In the genomic region with DNA sequence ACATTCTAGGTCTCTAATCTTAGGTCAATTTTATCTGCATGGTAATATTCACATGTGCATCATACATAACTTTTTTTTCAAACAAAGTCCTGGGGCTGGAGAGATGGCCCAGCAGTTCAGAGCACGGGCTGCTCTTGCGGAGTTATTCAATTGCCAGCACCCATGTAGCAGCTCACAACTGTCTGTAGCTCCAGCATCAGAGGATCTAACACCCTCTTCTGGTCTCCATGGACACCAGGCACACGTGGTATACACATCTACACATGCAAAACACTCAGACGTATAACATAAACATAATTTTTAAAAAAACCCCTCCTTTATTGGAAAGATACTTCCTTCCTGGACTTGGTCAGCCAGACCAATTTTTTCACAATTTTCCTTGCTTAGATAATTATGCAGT, we compare ENCODE assay signal across 23 mouse cellular contexts. TPM values are rescaled to one million over a fixed set of nuclear protein-coding genes. Genes with fewer than 3 reads are reported as not detected.
DNase-seq lines count a peak whose midpoint lies in the region; ATAC-seq and TF ChIP-seq lines count a peak whose summit lies in the region.
"Had no signal": no experiment of that assay in that cellular context is flagged by ENCODE, and none has a peak within 500 bp of the region (broad histone marks: within the 10 kb centered on the region; RNA-seq: fewer than 3 reads in every experiment).

No protein-coding gene starts in this region.

- no peak for TF ChIP-seq CTCF in forebrain, postnatal 0 days (IDR thresholded peaks at IDR 0.05; ENCODE audit: low read depth)
- TF ChIP-seq CTCF in lung, embryonic 14.5 days (IDR thresholded peaks at IDR 0.05; ENCODE audit: low read depth), result no peak

- H3K9me3 ChIP-seq in forebrain, postnatal 0 days (ENCODE audit: low read length), result no peaks in the 10 kb centered on the region; the same call in 1 of the 2 replicates
- H3K9me3 ChIP-seq in forebrain, embryonic 10.5 days, result peaks cover 8% of the 10 kb centered on the region; the same call in 1 of the 2 replicates
- H3K9me3 ChIP-seq in lung, embryonic 14.5 days (ENCODE audit: low read depth, low read length), result no peaks in the 10 kb centered on the region
- H3K9me3 ChIP-seq in hindbrain, embryonic 11.5 days (ENCODE audit: control insufficient read depth, low read length), result no peaks in the 10 kb centered on the region
- H3K9me3 ChIP-seq: G1E had no signal

- DNase-seq in forebrain, postnatal 0 days, result no peak
- no peak for DNase-seq in forebrain, embryonic 10.5 days (ENCODE audit: extremely low spot score, low spot score)
- no peak for DNase-seq in lung, embryonic 14.5 days
- no peak for DNase-seq in lung, postnatal 25 days (ENCODE audit: low spot score)
- DNase-seq in brain, adult 2 months (ENCODE audit: low read depth, low spot score), result peak; percentile 54
- DNase-seq in splenic B cell, adult 2 months (ENCODE audit: low read depth, low spot score), result peak; percentile 48
- no peak for DNase-seq in hindbrain, embryonic 11.5 days (ENCODE audit: low spot score)
- DNase-seq in kidney, postnatal 25 days, result no peak
- DNase-seq: adrenal gland, adult 2 months; adrenal gland, adult 8-10 months; adrenal gland, postnatal 10 days; adrenal gland, postnatal 14 days; adrenal gland, postnatal 25 days; adrenal gland, postnatal 36 days; B cell, adult 2 months; cerebellum, adult 11 months; cerebellum, adult 11-12 months; cerebellum, adult 18-20 months had no signal

- 0 out of 2 replicates have a peak, but pooled peaks have one; percentile 50 for ATAC-seq in forebrain, postnatal 0 days
- peak; percentile 63; the same call in 1 of the 2 replicates for ATAC-seq in lung, embryonic 14.5 days (ENCODE audit: insufficient read depth)
- no peak for ATAC-seq in hindbrain, embryonic 11.5 days (ENCODE audit: low FRiP score)
- ATAC-seq: activated CD4-positive, CD25-positive, alpha-beta regulatory T cell, adult 4 months; CD4-positive, CD25-positive, alpha-beta regulatory T cell, adult 4 months; Patski had no signal

- H3K4me1 ChIP-seq in forebrain, postnatal 0 days (ENCODE audit: insufficient read depth), result no peaks in the 10 kb centered on the region
- 0 out of 2 replicates have a peak, but pooled peaks cover 4% of the 10 kb centered on the region for H3K4me1 ChIP-seq in forebrain, embryonic 10.5 days
- no peaks in the 10 kb centered on the region for H3K4me1 ChIP-seq in lung, embryonic 14.5 days (ENCODE audit: insufficient read depth)
- H3K4me1 ChIP-seq in hindbrain, embryonic 11.5 days (replicated peaks; ENCODE audit: control insufficient read depth, insufficient read depth, low read length), result no peaks in the 10 kb centered on the region

- no peak overlapping the region for H3K4me3 ChIP-seq in forebrain, postnatal 0 days (ENCODE audit: low read depth, low read length)
- H3K4me3 ChIP-seq in forebrain, embryonic 10.5 days, result no peak overlapping the region
- no peak overlapping the region for H3K4me3 ChIP-seq in lung, embryonic 14.5 days (ENCODE audit: low read depth, low read length)
- no peak overlapping the region for H3K4me3 ChIP-seq in hindbrain, embryonic 11.5 days (ENCODE audit: low read depth, low read length)

- 60% methylated on average over 4 of the region's 4 CpGs for WGBS in forebrain, postnatal 0 days
- 85% methylated on average over 4 of the region's 4 CpGs for WGBS in forebrain, embryonic 10.5 days
- WGBS in lung, embryonic 14.5 days, result 44% methylated on average over 4 of the region's 4 CpGs
- 85% methylated on average over 4 of the region's 4 CpGs for WGBS in hindbrain, embryonic 11.5 days

- no peak overlapping the region for H3K4me2 ChIP-seq in forebrain, postnatal 0 days (ENCODE audit: low read depth)
- H3K4me2 ChIP-seq in lung, embryonic 14.5 days, result no peak overlapping the region
- no peak overlapping the region for H3K4me2 ChIP-seq in hindbrain, embryonic 11.5 days (replicated peaks; ENCODE audit: low read depth, low read length)

- H3K27ac ChIP-seq in forebrain, postnatal 0 days (ENCODE audit: low read depth, low read length), result no peak overlapping the region
- H3K27ac ChIP-seq in forebrain, embryonic 10.5 days, result no peak overlapping the region
- H3K27ac ChIP-seq in lung, embryonic 14.5 days (ENCODE audit: low read depth), result no peak overlapping the region
- H3K27ac ChIP-seq in hindbrain, embryonic 11.5 days (ENCODE audit: low read depth, low read length), result no peak overlapping the region

- no peak overlapping the region for H3K9ac ChIP-seq in forebrain, postnatal 0 days
- no peak overlapping the region for H3K9ac ChIP-seq in lung, embryonic 14.5 days
- H3K9ac ChIP-seq in hindbrain, embryonic 11.5 days (ENCODE audit: low read depth, low read length), result no peak overlapping the region

- H3K27me3 ChIP-seq in forebrain, postnatal 0 days (ENCODE audit: insufficient read depth, low read length), result no peaks in the 10 kb centered on the region
- H3K27me3 ChIP-seq in forebrain, embryonic 10.5 days (ENCODE audit: poor library complexity, severe bottlenecking), result no peaks in the 10 kb centered on the region
- no peaks in the 10 kb centered on the region for H3K27me3 ChIP-seq in lung, embryonic 14.5 days (ENCODE audit: insufficient read depth, low read length)
- no peaks in the 10 kb centered on the region for H3K27me3 ChIP-seq in splenic B cell, adult 2 months (ENCODE audit: control insufficient read depth, insufficient read depth, low read length, poor library complexity, severe bottlenecking)
- H3K27me3 ChIP-seq in hindbrain, embryonic 11.5 days (ENCODE audit: control insufficient read depth, insufficient read depth, low read length), result no peaks in the 10 kb centered on the region
- H3K27me3 ChIP-seq: CH12.LX, Patski had no signal

- H3K36me3 ChIP-seq in forebrain, postnatal 0 days (ENCODE audit: insufficient read depth), result peaks cover 6% of the 10 kb centered on the region; the same call in 1 of the 2 replicates
- H3K36me3 ChIP-seq in forebrain, embryonic 10.5 days (replicated peaks), result no peaks in the 10 kb centered on the region; the same call in 1 of the 2 replicates
- 0 out of 2 replicates have a peak, but pooled peaks cover 7% of the 10 kb centered on the region for H3K36me3 ChIP-seq in lung, embryonic 14.5 days (ENCODE audit: insufficient read depth)
- H3K36me3 ChIP-seq in splenic B cell, adult 2 months (ENCODE audit: control insufficient read depth, insufficient read depth, low read length, poor library complexity, severe bottlenecking), result peaks cover 3% of the 10 kb centered on the region; the same call in 1 of the 2 replicates
- H3K36me3 ChIP-seq in hindbrain, embryonic 11.5 days (ENCODE audit: control insufficient read depth, insufficient read depth, low read length), result no peaks in the 10 kb centered on the region
- H3K36me3 ChIP-seq: G1E had no signal

RNA-seq across cellular contexts. Expression of a gene that starts 28.3 kb away (rescaled TPM):
- total RNA-seq in forebrain, postnatal 0 days (2014; rRNA removed), result 0.23 and 0.62 TPM in 2 replicates
- 0.03 and 0.17 TPM in 2 replicates for polyA plus RNA-seq in forebrain, postnatal 0 days (2015; fragmentation: Nextera tagmentation; extraction: Ambion mirVana)
- polyA plus RNA-seq in forebrain, embryonic 10.5 days (2016; fragmentation: Nextera tagmentation; extraction: Ambion mirVana), result 0.18 and 0.27 TPM in 2 replicates
- 0.11 and 0.29 TPM in 2 replicates for polyA plus RNA-seq in lung, embryonic 14.5 days (2014; fragmentation: Nextera tagmentation; extraction: Ambion mirVana)
- polyA plus RNA-seq in hindbrain, embryonic 11.5 days (2014; fragmentation: Nextera tagmentation; extraction: Ambion mirVana), result 0.14 and 0.17 TPM in 2 replicates
- polyA plus RNA-seq: G1E had no signal

Comparison
In these comparisons a context has a peak if more than half of its experiments do, and no peak if none do; other contexts are left out.
1. DNase-seq: peak in brain, adult 2 months (single experiment) and splenic B cell, adult 2 months (single experiment); none in forebrain, postnatal 0 days (single experiment), forebrain, embryonic 10.5 days (single experiment), lung, embryonic 14.5 days (single experiment), lung, postnatal 25 days (single experiment), hindbrain, embryonic 11.5 days (single experiment) and kidney, postnatal 25 days (0 of 2).